Mouse (Mus musculus) Patski (cell line): ENCODE results near the gene Ccdc92. TPM values are rescaled to one million over a fixed set of nuclear protein-coding genes. Genes with fewer than 3 reads are reported as not detected.

Experiments used
- ATAC-seq: fragments of 100-300 bp; one replicate; pipeline ENCODE4 v1.8.0; 2021
- CTCF ChIA-PET: fragments of 350-600 bp; sonication (Branson Sonifier 250); formaldehyde crosslinking; loops from one replicate; lab custom pipeline; 2022; ENCODE audit warnings: inconsistent platforms; lab: Charles Lee
- POLR2A ChIA-PET: fragments of 350-600 bp; sonication (Branson Sonifier 250); formaldehyde crosslinking; loops from one replicate; lab custom pipeline; 2022; ENCODE audit warnings: antibody characterized with exemption, inconsistent platforms; lab: Charles Lee
- DNase-seq: peaks from one replicate; pipeline ENCODE4 v3.0.0-alpha.2; 2011; ENCODE audit warnings: low read depth, low spot score
- H3K27me3 ChIP-seq: fragments of 371-371 bp; one replicate; pipeline ENCODE4 v1.5.1; 2021
- CTCF ChIP-seq: fragments of 100-300 bp; IDR thresholded peaks from one replicate; pipeline ENCODE4 v1.5.1; 2021
- in situ Hi-C: fragments of 300-500 bp; cut with MboI; formaldehyde crosslinking; loops from 3 replicates; pipeline ENCODE4 v1.11.1; 2018; ENCODE audit warnings: low pct_unique_long_range_greater_than_20kb, mixed read lengths
- polyA plus RNA-seq: library from polyadenylated mRNA; unstranded; gene quantifications from one replicate; pipeline ENCODE4 v1.2.3, GENCODE M21; 2021

The Ccdc92 gene
- polyA plus RNA-seq, 1 experiment from 2014 or later: 26.5 TPM

GRCm38 (mm10) chr5:124812466-124812865 lies 49.8 kb downstream of the Ccdc92 start:
- H3K27me3 ChIP-seq: no peaks in the 10 kb centered on the region
- ATAC-seq (no peak), DNase-seq (no peak)
- ChIA-PET CTCF (no interaction called here), POLR2A (interaction anchor here (0.6 kb wide), 1 partner anchor 42 kb away, joined by 3 read pairs; no protein-coding TSS in a partner anchor)
- in situ Hi-C loops: no loop called here
- TF ChIP-seq CTCF: no peak

DNA sequence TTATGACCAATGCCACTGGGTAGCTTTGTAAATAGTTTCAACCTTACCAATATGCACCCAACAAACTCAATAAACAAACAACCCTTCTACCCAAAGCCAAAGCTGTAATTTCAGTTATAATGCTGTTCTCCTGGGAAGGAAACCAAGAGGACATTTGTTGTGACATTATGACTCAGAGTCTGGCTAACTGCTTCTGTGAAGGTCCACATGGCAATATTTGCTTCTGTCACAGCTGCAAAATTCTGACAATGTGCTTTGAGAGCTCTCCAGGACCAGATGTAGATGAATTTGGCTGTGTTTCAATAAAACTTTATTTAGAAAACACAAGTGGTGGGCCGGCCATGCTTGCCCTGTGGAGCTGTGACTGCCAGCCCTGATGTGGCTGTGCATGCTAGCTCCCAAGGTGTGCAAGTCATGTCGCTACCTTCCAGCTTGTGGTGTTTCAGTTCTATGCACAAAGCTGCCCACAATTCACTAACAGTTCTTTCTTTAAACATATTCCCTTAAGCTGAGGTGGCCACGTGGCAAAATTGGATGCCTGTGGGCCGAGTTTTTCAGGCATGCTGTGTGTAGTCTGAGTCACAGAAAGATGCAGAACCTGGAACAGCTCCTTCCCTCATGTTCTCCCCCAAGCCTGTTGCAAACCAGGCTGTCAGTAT lies 52.4 kb downstream of the Ccdc92 start:
- in situ Hi-C loops: no loop called here

DNA sequence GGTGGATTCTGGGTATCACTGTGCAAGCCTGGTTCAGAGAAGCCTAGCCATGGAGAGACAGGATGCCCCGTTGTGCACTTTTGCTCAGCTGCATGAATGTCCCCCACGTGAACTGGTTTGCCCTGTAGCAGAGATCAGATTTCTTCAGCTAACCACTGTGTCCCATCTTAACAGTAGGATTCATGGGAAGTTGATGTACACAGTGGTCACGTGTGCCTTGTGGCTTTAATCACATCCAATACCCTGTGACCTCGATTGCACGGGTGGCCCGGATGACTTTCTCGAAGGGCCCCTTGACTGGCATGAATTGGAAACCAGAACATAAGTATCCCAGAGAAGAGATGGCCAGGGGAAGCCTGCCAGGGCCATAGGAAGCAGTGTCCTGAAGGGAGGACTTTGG lies 70.1 kb downstream of the Ccdc92 start:
- in situ Hi-C loops: no loop called here
- ATAC-seq (no peak), DNase-seq (no peak)
- TF ChIP-seq CTCF: no peak
- no peaks in the 10 kb centered on the region for H3K27me3 ChIP-seq
- ChIA-PET POLR2A (no interaction called here), CTCF (no interaction called here)

More for the DNA sequence above, 52.4 kb downstream of the Ccdc92 start:
- DNase-seq (peak; percentile 4), ATAC-seq (no peak)
- H3K27me3 ChIP-seq: peaks cover 3% of the 10 kb centered on the region
- TF ChIP-seq CTCF: no peak
- ChIA-PET POLR2A (no interaction called here), CTCF (no interaction called here)

- TF ChIP-seq CTCF: peak; percentile 73
- no peaks in the 10 kb centered on the region for H3K27me3 ChIP-seq
- in situ Hi-C loops: no loop called here
- POLR2A ChIA-PET: no interaction called here
- ATAC-seq: no peak
- DNase-seq: no peak
- CTCF ChIA-PET: interaction anchor here (1.5 kb wide), 1 partner anchor 80 kb away, joined by 3 read pairs; no protein-coding TSS in a partner anchor
These were observed 76.6 kb downstream of the Ccdc92 start for GRCm38 (mm10) chr5:124785650-124786049.

Other genes with a start within 250 kb of the Ccdc92 start
- 54.5 TPM for gene Atp6v0a2, start 233.8 kb downstream of the Ccdc92 start, polyA plus RNA-seq
- 0.03 TPM for gene Dnah10, start 137.3 kb downstream of the Ccdc92 start, polyA plus RNA-seq
- gene Zfp664, start 267 bp upstream of the Ccdc92 start, polyA plus RNA-seq: 121 TPM
- 0.13 TPM for gene Rflna, start 140.8 kb upstream of the Ccdc92 start, polyA plus RNA-seq